Mouse (Mus musculus) heart, postnatal 36 days (tissue): ENCODE measurements around the gene Mark3. TPM values are rescaled to one million over a fixed set of nuclear protein-coding genes. Genes with fewer than 3 reads are reported as not detected.
A peak's percentile ranks its signal among the peaks of the same experiment; 100 is the strongest.

Experiments used
- DNase-seq, 2 experiments: peaks; one replicate each; pipeline ENCODE4 v3.0.0; 2021 to 2022
- intact Hi-C: fragments of 180-260 bp; cut with DNase I; formaldehyde crosslinking; loops from one replicate; pipeline ENCODE4 v1.15.1; 2025
- total RNA-seq, 2 experiments: library from RNA; stranded (reverse); gene quantifications; 2 replicates each; pipeline ENCODE4 v1.2.3; 2021

The Mark3 gene
- total RNA-seq, 2 experiments from 2014 or later, result 49.9 to 54.6 TPM

- intact Hi-C loops, result no loop called here
- DNase-seq, result no peak
Measured at GRCm38 (mm10) chr12:111692899-111693298, 118.6 kb downstream of the Mark3 start.

DNA sequence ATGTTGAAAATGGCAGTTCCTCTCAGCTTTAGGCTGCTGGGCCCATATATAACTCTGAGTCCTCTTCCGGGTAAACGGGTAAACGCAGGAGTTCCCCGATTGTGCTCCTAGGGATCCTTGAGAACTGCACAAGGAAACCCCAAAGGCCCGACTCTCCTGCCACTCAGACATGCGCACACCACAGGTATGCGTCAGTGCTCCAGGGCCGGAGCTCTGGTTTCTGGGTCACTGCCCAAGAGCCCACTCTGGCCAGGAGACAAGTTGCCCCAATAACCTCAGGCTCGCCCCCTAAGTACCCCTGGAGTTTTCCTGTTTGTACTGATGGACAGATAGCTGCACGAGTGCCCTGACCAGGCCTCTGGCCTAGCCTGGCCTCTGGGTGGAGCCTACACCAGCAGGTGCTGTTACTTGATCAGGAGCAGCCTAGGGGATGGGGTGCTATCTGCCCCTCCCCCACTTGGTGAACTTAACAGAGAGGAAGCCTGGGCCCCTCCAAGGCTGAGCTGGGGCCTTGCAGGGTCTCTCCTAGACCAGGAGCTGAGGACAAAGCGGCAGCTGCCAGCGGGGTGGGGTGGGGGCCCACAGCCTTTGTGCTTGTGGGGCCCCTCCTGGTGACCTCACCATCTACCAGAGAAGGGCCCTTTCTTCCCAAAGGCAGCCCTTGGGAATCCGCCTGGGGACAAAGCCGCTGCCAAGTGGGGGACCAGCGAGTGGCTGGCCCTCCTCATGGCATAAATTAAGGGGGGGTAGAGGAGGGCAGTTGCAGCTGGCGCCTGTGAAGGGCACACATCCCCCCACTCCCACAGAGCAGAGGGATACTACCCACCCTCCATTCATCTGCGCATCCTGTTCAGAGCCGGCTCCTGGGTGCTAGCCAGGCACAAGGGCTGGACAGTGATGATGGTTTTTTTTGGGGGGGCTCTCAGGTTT, 119.3 kb downstream of the Mark3 start:
- intact Hi-C loops, result loop anchor here (2.0 kb wide), 1 partner anchor 39 kb away; no protein-coding TSS in a partner anchor
- DNase-seq, result no peak

DNA sequence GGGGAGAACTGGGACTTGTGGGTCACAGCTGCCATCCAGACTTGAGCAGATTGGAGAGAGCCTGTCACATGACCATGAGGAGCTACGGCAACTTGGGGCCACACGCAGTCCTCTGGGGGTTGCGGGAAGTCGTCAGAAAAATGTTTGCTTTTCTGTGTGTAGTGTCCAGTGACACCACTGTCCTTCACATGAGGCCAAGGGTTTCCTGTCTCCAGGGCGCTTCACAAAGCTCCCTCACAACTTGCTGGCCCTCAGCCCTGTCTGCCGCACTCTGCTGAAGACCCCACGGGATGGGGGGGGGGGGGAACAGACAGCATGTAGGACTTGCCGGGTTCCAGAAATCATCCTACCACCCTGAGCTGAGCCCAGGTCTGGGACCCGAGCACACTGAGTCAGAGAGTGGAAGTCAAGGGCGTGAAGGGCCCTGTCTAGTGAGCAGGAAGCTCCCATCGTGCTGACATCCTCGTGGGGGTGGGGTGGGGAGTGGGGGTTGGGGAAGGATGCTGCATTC, 120.0 kb downstream of the Mark3 start:
- no peak for DNase-seq
- intact Hi-C loops, result loop anchor here (2.0 kb wide), 1 partner anchor 38 kb away; no protein-coding TSS in a partner anchor

- intact Hi-C loops, result loop anchor here (2.0 kb wide), 1 partner anchor 38 kb away; no protein-coding TSS in a partner anchor
Measured at GRCm38 (mm10) chr12:111694880-111695804, 120.8 kb downstream of the Mark3 start.

DNA sequence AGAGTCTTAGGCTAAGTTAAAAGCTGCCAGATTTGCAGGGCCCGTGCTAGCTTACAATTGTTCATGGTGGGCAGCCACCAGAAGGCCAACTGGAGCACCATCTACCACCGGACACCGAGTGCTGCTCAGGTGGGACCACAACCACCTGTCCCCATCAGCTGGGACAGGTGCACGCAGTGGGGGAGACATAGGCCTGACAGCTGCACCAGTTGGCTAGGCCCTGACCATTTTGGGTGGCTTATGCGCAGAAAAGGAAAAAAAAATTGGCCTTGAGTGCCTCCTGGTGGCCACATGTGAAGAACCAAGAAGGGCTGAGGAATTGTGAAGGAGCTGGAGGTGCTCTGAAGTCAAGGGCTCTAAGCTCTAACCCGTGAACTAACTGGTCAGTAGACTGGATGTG, 121.9 kb downstream of the Mark3 start:
- intact Hi-C loops, result loop anchor here (1.0 kb wide), 2 partner anchors 28 to 44 kb away; no protein-coding TSS in a partner anchor
- peak; percentile 81 to 82 for DNase-seq

More at GRCm38 (mm10) chr12:111694880-111695804, 120.8 kb downstream of the Mark3 start:
- DNase-seq, result no peak

DNA sequence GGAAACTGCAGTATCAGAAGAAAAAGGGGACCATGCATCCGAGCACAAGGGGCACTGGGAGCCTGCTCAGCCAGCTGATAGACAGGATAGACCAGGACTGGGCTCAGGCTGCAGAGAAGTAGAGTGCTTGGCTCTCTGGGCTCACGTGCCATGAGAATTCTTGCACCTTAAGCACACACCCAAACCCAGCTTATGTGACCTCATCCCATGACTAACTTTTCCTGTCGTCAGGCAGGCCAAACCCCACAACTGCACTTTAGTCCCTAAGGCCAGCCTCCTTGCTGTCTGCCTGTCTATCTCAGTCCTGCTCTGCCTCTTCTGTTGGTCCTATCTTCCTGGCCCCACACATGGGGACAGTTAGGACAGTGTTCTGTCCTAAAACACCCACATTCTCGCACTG, 123.4 kb downstream of the Mark3 start:
- intact Hi-C loops, result no loop called here

GRCm38 (mm10) chr12:111698346-111698913, 124.1 kb downstream of the Mark3 start:
- peak in 1 of 2 experiments; percentile 10 for DNase-seq
- intact Hi-C loops, result no loop called here

More for the DNA sequence above, 123.4 kb downstream of the Mark3 start:
- no peak for DNase-seq

DNA sequence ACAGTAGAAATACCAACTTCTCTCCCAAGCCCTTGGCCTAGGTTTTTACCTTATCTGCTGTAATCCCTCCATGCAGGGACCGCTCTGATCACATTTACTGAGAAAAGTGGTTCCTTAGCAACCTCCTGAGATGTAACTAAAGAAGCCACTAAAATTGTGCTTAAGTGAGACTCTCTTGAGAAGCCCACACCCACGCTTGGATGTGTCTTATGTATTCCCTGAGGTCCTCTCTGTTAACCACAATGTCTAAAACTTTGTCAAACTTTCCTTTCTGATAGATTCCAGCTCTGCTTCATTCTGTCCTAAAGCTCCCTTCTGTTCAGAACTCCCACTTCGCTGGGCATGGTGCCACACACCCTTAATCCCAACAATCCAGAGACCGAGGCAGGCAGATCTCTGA, 125.2 kb downstream of the Mark3 start:
- intact Hi-C loops, result no loop called here
- DNase-seq, result no peak

DNA sequence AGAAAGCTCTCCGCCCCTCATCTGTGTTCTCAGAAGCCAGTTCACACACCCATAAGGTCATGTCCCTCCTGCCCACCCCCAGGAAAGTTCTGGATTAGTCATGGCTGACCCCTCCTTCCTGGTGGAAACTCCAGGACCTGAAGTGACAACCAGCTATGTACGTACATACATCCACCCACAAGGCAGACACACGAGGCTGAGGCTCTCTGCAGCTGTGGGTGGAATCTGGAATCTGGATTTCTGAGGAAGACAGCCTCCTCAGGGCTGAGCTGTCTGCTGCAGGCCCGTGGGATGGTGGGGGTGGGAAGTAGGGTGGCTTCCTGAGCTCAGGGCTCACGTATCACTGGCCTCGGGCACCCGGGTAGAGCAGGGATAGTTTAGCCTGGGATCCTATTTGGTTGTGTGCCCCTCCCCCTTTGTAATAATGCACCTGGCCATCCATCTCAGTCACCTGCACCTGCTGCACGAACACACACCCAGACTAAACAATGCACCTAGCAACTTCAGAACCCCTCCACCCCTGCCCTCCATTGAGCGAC, 126.7 kb downstream of the Mark3 start:
- intact Hi-C loops, result no loop called here
- DNase-seq, result no peak

- no peak for DNase-seq
- intact Hi-C loops, result no loop called here
Measured at GRCm38 (mm10) chr12:111703301-111703700, 129.0 kb downstream of the Mark3 start.

DNA sequence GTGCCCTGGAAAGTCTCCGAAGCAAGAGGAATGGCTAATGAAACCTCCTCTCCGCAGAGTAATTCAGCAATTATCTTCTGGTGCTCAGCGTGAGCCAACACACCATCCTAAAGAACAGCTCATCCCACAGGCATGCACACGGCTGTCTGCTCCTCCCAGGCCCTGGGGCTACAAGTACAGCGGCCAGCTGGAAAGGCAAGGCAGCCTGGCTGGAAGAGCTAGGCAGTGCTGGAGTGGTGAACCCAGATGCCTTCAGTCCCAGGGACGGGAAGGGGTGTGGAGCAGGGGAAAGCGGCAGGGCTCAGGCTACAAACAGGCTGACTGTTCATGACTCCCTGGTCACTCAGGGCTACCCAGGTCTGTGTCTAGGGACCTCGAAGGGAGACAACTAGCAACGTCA, 130.3 kb downstream of the Mark3 start:
- intact Hi-C loops, result no loop called here

DNA sequence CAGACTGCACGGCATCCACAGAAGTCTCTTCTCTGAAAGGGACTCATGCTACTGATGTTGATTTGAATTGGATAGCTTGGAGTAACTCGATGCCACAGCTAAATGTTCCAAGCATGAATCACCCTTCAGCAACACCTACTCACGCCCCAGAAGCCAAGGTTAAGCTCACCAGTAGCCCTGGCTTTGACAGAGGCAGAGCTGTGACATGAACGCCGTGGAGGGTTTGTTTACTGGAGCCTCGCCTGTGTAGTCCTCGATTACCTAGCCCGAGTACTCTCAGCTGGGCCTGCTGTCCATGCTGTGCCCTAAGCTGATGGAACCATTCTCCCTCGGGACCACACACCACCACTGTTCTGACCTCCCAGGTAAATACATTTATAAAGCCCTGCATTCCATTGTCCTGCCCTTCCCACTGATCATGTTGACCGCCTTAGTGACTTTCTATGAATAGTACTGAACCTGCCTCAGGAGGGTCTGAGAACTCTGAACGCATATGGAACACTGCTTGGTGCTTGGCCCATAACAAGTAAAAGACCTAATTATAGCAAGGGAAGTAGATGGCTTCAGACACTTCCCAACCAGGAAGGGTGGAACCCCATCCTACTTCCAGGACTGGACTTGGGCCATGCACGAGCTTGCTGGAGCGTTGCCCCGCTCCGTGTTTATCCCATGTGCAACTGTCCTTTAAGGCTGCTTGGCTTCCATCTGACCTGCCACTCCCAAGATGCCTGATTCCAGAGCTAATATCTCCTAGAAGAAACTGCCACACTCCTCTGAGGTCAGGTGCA, 131.1 kb downstream of the Mark3 start:
- intact Hi-C loops, result no loop called here
- DNase-seq, result peak; percentile 85

More for the DNA sequence above, 130.3 kb downstream of the Mark3 start:
- peak; percentile 68 to 77 for DNase-seq

Other genes with a start within 250 kb of the Mark3 start
- 10 to 100 TPM; 54.6 to 62.5 TPM for gene Cdc42bpb, start 196.8 kb upstream of the Mark3 start, total RNA-seq
- not detected for gene Lbhd2, start 167.7 kb upstream of the Mark3 start, total RNA-seq
- gene Exoc3l4, start 157.5 kb upstream of the Mark3 start, total RNA-seq, result 1 to 10 TPM; 2.9 to 3.0 TPM
- 10 to 100 TPM; 32.7 to 38.8 TPM for gene Tnfaip2, start 132.1 kb upstream of the Mark3 start, total RNA-seq
- under 1 TPM; 0.57 to 0.58 TPM for gene Gm266, start 88.7 kb upstream of the Mark3 start, total RNA-seq
- 100 to 1,000 TPM; 130 to 152 TPM for gene Eif5, start 36.5 kb upstream of the Mark3 start, total RNA-seq
- gene Ckb, start 97.8 kb downstream of the Mark3 start, total RNA-seq, result 10 to 100 TPM; 71.6 to 84.7 TPM
- 1 to 10 TPM; 3.8 to 6.6 TPM for gene Trmt61a, start 103.6 kb downstream of the Mark3 start, total RNA-seq
- 10 to 100 TPM; 19.5 to 20.4 TPM for gene Bag5, start 138.7 kb downstream of the Mark3 start, total RNA-seq
- gene Apopt1, start 138.7 kb downstream of the Mark3 start, total RNA-seq, result 10 to 100 TPM; 38.4 to 40.6 TPM
- gene Klc1, start 184.3 kb downstream of the Mark3 start, total RNA-seq, result 10 to 100 TPM; 84.4 to 94.2 TPM
- 1 to 10 TPM in 1 of 2 experiments, under 1 TPM in 1; 0.76 to 1.9 TPM for gene Xrcc3, start 239.3 kb downstream of the Mark3 start, total RNA-seq
- gene Zfyve21, start 239.6 kb downstream of the Mark3 start, total RNA-seq, result 10 to 100 TPM; 65.3 to 66.5 TPM